Mouse (Mus musculus): ENCODE measurements around the gene Man2b2.

The Man2b2 gene

GRCm38 (mm10) chr5:36829913-36830879 lies at the start of gene Man2b2:
Gene Man2b2 (minus strand): TSS chr5:36830653.
- DNase-seq (ENCODE audit: low spot score in 2 of 2) = peak; percentile 76 to 82

DNA sequence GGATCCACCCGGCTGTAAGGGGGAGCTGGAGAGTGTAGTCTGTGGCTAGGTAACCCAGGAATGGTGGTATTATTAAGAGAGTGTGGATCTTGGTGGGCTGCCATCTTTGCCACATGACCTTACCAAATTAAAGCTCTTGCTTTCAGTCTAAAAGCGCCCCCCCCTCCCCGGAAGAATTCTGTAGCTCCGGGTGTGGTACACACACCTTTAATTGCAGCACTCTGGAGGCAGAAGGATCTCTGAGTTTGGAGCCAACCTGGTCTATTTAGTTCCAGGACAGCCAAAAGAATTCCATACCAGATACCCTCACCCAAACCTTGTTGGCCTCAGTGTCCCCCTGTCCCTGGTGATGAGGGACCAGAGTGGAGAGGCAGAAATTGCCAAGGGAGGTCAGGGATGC lies 48.3 kb upstream of the Man2b2 start:
- DNase-seq (ENCODE audit: low spot score in 2 of 2) = no peak

GRCm38 (mm10) chr5:36877641-36878040 lies 47.2 kb upstream of the Man2b2 start:
- no peak for DNase-seq (ENCODE audit: low spot score in 2 of 2)

DNA sequence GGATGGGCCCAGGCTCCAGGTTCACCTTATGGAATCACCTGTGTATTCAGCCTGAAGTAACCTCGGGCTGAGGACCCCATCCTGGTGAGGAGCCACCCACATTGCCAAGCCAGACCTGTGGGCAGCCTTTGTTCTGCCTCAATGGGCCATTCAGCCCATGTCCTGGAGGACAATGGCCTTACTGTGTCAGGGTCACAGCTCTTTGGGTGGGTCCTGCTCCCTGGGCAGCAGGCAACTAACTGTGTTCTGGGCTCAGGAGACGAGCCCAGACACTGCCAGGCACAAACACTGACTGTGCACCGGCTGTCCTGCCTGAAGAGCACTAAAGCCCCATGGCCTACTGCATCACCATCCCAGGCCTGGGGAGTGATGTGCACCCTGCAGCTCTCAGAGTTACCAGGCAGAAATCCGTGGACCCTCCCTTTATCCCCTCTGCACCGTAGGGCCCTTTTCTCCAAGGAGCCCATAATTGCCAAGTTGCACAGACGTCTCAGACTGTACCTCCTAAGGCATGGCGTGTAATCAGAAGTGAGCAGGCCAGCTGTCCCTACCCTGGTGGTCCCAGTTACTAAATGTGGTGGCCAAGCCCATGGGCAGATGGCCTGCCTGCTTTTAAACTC lies 46.4 kb upstream of the Man2b2 start:
- DNase-seq (ENCODE audit: low spot score in 2 of 2) = no peak

DNA sequence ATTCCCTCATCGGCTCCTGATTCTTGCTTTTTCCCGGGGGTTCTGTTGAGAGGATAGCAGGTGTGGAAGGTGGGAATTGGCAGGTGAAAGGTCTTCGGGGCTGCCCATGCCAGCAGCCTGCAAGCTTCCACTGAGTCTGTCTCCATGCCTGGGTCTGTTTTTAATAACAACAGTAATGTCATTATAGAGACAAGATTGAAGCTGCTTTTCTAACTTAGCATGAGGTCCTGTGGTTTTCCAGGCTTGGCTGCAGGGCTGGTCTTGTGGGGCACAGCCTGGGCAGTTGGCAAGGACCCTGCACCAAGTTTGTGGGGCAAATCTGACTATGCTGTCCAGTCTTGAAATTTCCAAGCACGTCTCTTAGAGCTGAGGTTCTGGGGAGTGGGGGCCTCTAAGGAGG lies 45.5 kb upstream of the Man2b2 start:
- no peak for DNase-seq (ENCODE audit: low spot score in 2 of 2)

DNA sequence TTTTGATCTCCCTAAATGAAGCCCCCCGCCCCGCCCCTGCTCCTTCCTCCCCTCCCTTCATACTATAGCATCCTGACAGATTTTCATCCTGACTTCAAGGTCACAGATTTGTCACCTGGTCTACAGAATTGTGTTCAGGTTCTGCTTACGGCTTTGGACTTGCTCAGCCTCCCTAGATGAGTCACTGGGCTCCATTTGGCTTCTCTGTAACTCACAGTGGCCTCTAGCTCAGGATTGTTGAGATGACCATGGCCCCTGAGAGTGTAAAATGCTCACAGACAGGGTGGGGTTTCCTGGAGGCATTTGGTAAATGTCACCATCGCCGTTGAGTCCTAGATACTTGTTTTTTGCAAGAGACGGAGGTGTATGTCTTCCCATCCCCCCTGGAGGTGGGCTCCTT lies 40.5 kb upstream of the Man2b2 start:
- DNase-seq (ENCODE audit: low spot score in 2 of 2) = no peak

- peak; percentile 51 to 61 for DNase-seq (ENCODE audit: low spot score in 2 of 2)
Observed at GRCm38 (mm10) chr5:36869578-36870236, 39.3 kb upstream of the Man2b2 start.

GRCm38 (mm10) chr5:36869186-36869577 lies 38.7 kb upstream of the Man2b2 start:
- DNase-seq (ENCODE audit: low spot score in 2 of 2) = no peak

GRCm38 (mm10) chr5:36868266-36869090 lies 38.0 kb upstream of the Man2b2 start, which contains the start of gene Ppp2r2c:
Gene Ppp2r2c (plus strand): TSS chr5:36868513.
- peak in 1 of 2 experiments; percentile 37 for DNase-seq (ENCODE audit: low spot score in 2 of 2)

DNA sequence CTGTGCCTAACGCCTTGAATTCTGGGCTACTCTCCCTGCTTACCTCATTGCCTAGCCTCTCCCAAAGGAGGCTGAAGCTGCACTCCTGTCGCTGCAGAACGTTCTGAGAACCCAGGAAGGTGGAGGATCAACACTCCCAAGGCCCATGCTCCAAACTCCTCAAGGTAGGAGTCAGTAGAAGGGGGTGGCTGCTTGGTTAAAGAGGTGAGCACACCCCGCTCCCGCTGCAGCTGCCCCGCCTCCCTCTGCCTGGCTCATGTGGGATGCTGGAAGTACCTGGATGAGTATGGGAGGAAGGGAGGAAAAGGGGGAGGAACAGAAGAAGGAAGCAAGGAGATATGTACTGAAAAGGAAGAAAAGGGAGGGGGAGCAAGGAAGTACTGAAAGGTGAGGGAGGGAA lies 37.1 kb upstream of the Man2b2 start:
- no peak for DNase-seq (ENCODE audit: low spot score in 2 of 2)

DNA sequence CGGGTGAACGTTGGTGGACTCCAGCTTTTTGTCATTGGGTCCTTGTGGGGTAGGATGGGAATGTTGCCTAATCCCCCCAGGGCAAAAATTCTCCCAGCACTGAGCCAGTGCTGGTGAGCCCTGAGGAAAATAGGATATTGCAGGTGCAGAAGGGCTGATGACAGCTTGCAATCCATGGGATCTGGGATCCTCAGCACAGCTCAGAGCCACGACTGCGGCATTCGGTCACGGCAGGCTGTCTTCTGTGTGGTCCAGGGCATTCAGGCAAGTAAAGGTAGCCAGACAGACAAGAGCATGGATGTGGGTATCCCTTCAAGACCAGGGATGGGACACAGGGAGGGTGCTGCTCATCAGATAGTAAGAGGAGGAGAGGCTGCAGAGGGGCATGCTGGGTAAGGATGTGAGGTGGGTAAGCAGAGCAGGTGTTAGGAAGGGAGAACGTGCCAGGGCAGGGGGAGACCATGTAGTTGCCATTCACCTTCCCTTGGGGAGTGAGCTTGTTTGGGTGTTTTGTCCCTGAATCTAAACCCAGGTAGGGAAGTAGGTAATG lies 36.3 kb upstream of the Man2b2 start:
- no peak for DNase-seq (ENCODE audit: low spot score in 2 of 2)

GRCm38 (mm10) chr5:36861084-36861483 lies 30.6 kb upstream of the Man2b2 start:
- DNase-seq (ENCODE audit: low spot score in 2 of 2) = no peak

- DNase-seq (ENCODE audit: low spot score in 2 of 2) = no peak
Observed at GRCm38 (mm10) chr5:36857546-36857945, 27.1 kb upstream of the Man2b2 start.

- DNase-seq (ENCODE audit: low spot score in 2 of 2) = no peak
Observed at GRCm38 (mm10) chr5:36856529-36856928, 26.1 kb upstream of the Man2b2 start.

DNA sequence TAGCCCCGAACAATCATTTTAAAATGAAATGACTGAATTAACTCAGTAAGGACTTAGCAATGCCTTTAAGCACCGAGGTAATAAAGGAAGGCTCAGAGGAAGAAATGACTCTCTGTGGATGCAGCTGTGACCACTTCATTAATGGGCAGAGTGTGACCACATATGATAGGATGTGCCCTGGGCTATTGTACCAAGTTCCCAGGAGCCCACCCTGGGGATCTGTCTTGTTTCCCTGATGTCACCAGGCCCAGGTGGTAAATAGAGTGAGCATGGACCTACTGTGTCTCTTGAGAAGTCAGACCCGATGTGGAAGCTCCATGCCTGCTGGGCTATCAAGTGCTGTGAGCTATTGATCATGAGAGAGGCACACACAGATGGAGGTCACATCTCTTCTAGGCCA lies 24.7 kb upstream of the Man2b2 start:
- DNase-seq (ENCODE audit: low spot score in 2 of 2) = no peak

DNA sequence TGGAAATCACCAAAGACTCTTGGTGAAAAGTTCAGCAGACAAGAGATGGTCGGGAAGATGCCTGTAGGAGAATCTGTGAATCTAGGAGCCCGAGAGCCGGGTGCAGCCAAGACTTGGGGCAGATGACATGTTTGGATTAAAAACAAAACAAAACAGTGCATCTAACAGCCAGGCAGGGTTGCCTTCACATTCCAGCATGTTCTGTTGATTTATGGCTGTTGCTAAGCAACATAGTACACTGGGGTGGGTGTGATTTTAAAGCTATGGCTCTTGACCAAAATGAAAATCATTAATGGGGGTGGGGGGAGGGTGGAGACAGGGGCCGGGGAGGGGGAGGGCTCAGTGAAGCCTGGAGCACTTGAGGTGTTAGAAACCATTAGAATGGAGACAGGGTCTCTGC lies 21.1 kb upstream of the Man2b2 start:
- no peak for DNase-seq (ENCODE audit: low spot score in 2 of 2)

GRCm38 (mm10) chr5:36844490-36844889 lies 14.0 kb upstream of the Man2b2 start:
- DNase-seq (ENCODE audit: low spot score in 2 of 2) = no peak

- DNase-seq (ENCODE audit: low spot score in 2 of 2) = no peak
Observed at GRCm38 (mm10) chr5:36841701-36842100, 11.2 kb upstream of the Man2b2 start.

- DNase-seq (ENCODE audit: low spot score in 2 of 2) = no peak
Observed at GRCm38 (mm10) chr5:36840092-36840491, 9.6 kb upstream of the Man2b2 start.

GRCm38 (mm10) chr5:36839602-36840001 lies 9.1 kb upstream of the Man2b2 start:
- no peak for DNase-seq (ENCODE audit: low spot score in 2 of 2)

DNA sequence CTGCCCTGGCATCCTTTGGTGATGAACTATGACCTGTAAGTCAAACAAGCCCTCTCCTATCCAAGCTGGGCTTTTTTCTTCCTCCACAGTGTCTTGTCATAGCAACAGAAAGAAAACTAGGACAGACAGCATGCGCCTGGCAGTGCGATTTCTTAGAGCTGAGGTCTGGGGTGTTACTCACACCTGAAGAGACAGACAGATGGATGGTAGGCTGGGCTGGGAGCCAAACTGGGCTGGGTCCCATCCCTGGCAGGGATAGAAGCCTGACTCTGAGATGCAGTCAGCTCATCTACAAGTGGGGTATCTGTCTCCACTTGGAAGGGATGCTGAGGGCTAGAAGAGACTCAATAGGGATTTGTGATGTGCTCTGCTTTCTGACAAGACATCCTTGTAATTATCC lies 8.6 kb upstream of the Man2b2 start:
- peak; percentile 48 to 58 for DNase-seq (ENCODE audit: low spot score in 2 of 2)
